Comparison of ENCODE assay signal across 13 mouse cellular contexts in genomic region chr2:143859166-143859565, GRCm38 (mm10). TPM values are rescaled to one million over a fixed set of nuclear protein-coding genes. Genes with fewer than 3 reads are reported as not detected.
A peak's percentile ranks its signal among the peaks of the same experiment; 100 is the strongest.
DNase-seq lines count a peak whose midpoint lies in the region.
"Had no signal": no experiment of that assay in that cellular context is flagged by ENCODE, and none has a peak within 500 bp of the region (broad histone marks: within the 10 kb centered on the region; RNA-seq: fewer than 3 reads in every experiment).

No protein-coding gene starts in this region.

- peak; percentile 37 for DNase-seq in 3T3-L1 (ENCODE audit: low read depth, low spot score)
- DNase-seq in Muller cell, postnatal 12 days (ENCODE audit: inconsistent ontology term) = peak; percentile 76
- peak; percentile 47 for DNase-seq in fibroblast of lung, adult 2 months (ENCODE audit: low read depth)
- DNase-seq in cerebellum, postnatal 10 days = no peak
- no peak for DNase-seq in left cerebral cortex, postnatal 10 days (ENCODE audit: extremely low spot score in 1 of 2, low spot score in 2 of 2)
- DNase-seq: adrenal gland, adult 8-10 months; adrenal gland, postnatal 14 days; adrenal gland, postnatal 36 days; B cell, adult 2 months; cerebellum, adult 11-12 months; cerebellum, adult 2 months; cerebellum, adult 9-10 months; cerebellum, postnatal 14 days had no signal

- intact Hi-C loops in left cerebral cortex, postnatal 10 days (cut with DNase I) = no loop called here

RNA-seq across cellular contexts. Expression of gene Bfsp1, which starts 3.8 kb away (rescaled TPM):
- total RNA-seq in left cerebral cortex, postnatal 10 days (2021) = 1 to 10 TPM; 3.1 to 3.7 TPM

RNA-seq across cellular contexts. Expression of gene Dstn, which starts 56.0 kb away (rescaled TPM):
- total RNA-seq in left cerebral cortex, postnatal 10 days (2021) = 100 to 1,000 TPM; 257 to 270 TPM

Comparison
In these comparisons a context has a peak if more than half of its experiments do, and no peak if none do; other contexts are left out.
1. DNase-seq: peak in 3T3-L1 (single experiment), Muller cell, postnatal 12 days (single experiment) and fibroblast of lung, adult 2 months (single experiment); none in cerebellum, postnatal 10 days (0 of 2) and left cerebral cortex, postnatal 10 days (0 of 2).